ENCODE assay signal across 9 mouse cellular contexts in genomic region chr11:114199081-114199586, GRCm38 (mm10).
DNase-seq lines count a peak whose midpoint lies in the region; ATAC-seq and TF ChIP-seq lines count a peak whose summit lies in the region.
"Had no signal": no experiment of that assay in that cellular context is flagged by ENCODE, and none has a peak within 500 bp of the region (broad histone marks: within the 10 kb centered on the region; RNA-seq: fewer than 3 reads in every experiment).

No protein-coding gene starts in this region.

- no peaks in the 10 kb centered on the region for H3K36me3 ChIP-seq in heart, adult 2 months (ENCODE audit: control insufficient read depth, insufficient read depth, low read length)
- no peaks in the 10 kb centered on the region for H3K36me3 ChIP-seq in midbrain, embryonic 16.5 days (ENCODE audit: control insufficient read depth, insufficient read depth, low read length)
- no peaks in the 10 kb centered on the region for H3K36me3 ChIP-seq in midbrain, embryonic 10.5 days
- H3K36me3 ChIP-seq in intestine, embryonic 15.5 days = no peaks in the 10 kb centered on the region
- no peaks in the 10 kb centered on the region for H3K36me3 ChIP-seq in stomach, embryonic 14.5 days (ENCODE audit: control insufficient read depth, insufficient read depth, low read length)
- H3K36me3 ChIP-seq: hindbrain, embryonic 15.5 days had no signal

- DNase-seq in heart, postnatal 4 days = peak; percentile 22
- DNase-seq in heart, adult 2 months = no peak
- DNase-seq in midbrain, embryonic 10.5 days (ENCODE audit: low spot score) = no peak
- no peak for DNase-seq in frontal cortex, postnatal 10 days (ENCODE audit: low spot score in 2 of 2)
- DNase-seq: cerebellum, adult 18-20 months had no signal

- no peaks in the 10 kb centered on the region for H3K27me3 ChIP-seq in heart, adult 2 months (ENCODE audit: control insufficient read depth, insufficient read depth, low read length)
- 0 out of 2 replicates have a peak, but pooled peaks cover 2% of the 10 kb centered on the region for H3K27me3 ChIP-seq in midbrain, embryonic 16.5 days (ENCODE audit: control insufficient read depth, insufficient read depth, low read depth, low read length)
- no peaks in the 10 kb centered on the region; the same call in 1 of the 2 replicates for H3K27me3 ChIP-seq in midbrain, embryonic 10.5 days (ENCODE audit: low read depth, poor library complexity, severe bottlenecking)
- no peaks in the 10 kb centered on the region for H3K27me3 ChIP-seq in intestine, embryonic 15.5 days (replicated peaks)
- H3K27me3 ChIP-seq in stomach, embryonic 14.5 days (ENCODE audit: control insufficient read depth, insufficient read depth, low read length) = no peaks in the 10 kb centered on the region
- H3K27me3 ChIP-seq: hindbrain, embryonic 15.5 days had no signal

- no peaks in the 10 kb centered on the region for H3K79me2 ChIP-seq in heart, adult 2 months (replicated peaks; ENCODE audit: control insufficient read depth, insufficient read depth, low read length)

- H3K27ac ChIP-seq in heart, adult 2 months = no peak overlapping the region
- peak overlapping the region; percentile 20; the same call in 1 of the 2 replicates for H3K27ac ChIP-seq in midbrain, embryonic 16.5 days (ENCODE audit: low read length)
- no peak overlapping the region for H3K27ac ChIP-seq in midbrain, embryonic 10.5 days (replicated peaks)
- peak overlapping the region; percentile 90 for H3K27ac ChIP-seq in intestine, embryonic 15.5 days
- peak overlapping the region; percentile 93 for H3K27ac ChIP-seq in stomach, embryonic 14.5 days (ENCODE audit: low read length)

- H3K4me3 ChIP-seq in heart, adult 2 months = no peak overlapping the region
- H3K4me3 ChIP-seq in midbrain, embryonic 16.5 days (ENCODE audit: low read depth, low read length) = no peak overlapping the region
- H3K4me3 ChIP-seq in midbrain, embryonic 10.5 days = no peak overlapping the region
- H3K4me3 ChIP-seq in intestine, embryonic 15.5 days (replicated peaks) = no peak overlapping the region
- no peak overlapping the region for H3K4me3 ChIP-seq in stomach, embryonic 14.5 days (ENCODE audit: low read depth, low read length)
- H3K4me3 ChIP-seq: hindbrain, embryonic 15.5 days had no signal

- TF ChIP-seq EP300 in heart, adult 2 months (IDR thresholded peaks at IDR 0.05; ENCODE audit: insufficient read depth, low read depth, low read length) = no peak

- H3K9ac ChIP-seq in heart, adult 2 months (ENCODE audit: low read depth, low read length) = no peak overlapping the region
- no peak overlapping the region for H3K9ac ChIP-seq in midbrain, embryonic 16.5 days (ENCODE audit: low read depth, low read length)
- no peak overlapping the region for H3K9ac ChIP-seq in intestine, embryonic 15.5 days
- H3K9ac ChIP-seq in stomach, embryonic 14.5 days (replicated peaks; ENCODE audit: low read depth, low read length) = 0 out of 2 replicates have a peak overlapping the region, but pooled peaks have one; percentile 6
- H3K9ac ChIP-seq: hindbrain, embryonic 15.5 days had no signal

- no peak overlapping the region for H3K4me2 ChIP-seq in midbrain, embryonic 16.5 days (ENCODE audit: low read length)
- peak overlapping the region; percentile 51 for H3K4me2 ChIP-seq in intestine, embryonic 15.5 days (replicated peaks)
- H3K4me2 ChIP-seq in stomach, embryonic 14.5 days (replicated peaks; ENCODE audit: low read depth, low read length) = peak overlapping the region; percentile 31
- H3K4me2 ChIP-seq: hindbrain, embryonic 15.5 days had no signal

- TF ChIP-seq POLR2A in heart, adult 2 months (IDR thresholded peaks at IDR 0.05; ENCODE audit: insufficient read depth, low read depth, low read length) = no peak

- peaks cover 5% of the 10 kb centered on the region for H3K4me1 ChIP-seq in heart, adult 2 months (ENCODE audit: control insufficient read depth, insufficient read depth, low read length)
- H3K4me1 ChIP-seq in midbrain, embryonic 16.5 days (ENCODE audit: control insufficient read depth, insufficient read depth, low read length) = peaks cover 10% of the 10 kb centered on the region
- peaks cover 22% of the 10 kb centered on the region for H3K4me1 ChIP-seq in midbrain, embryonic 10.5 days
- H3K4me1 ChIP-seq in intestine, embryonic 15.5 days (replicated peaks) = peaks cover 19% of the 10 kb centered on the region
- peaks cover 12% of the 10 kb centered on the region; the same call in 1 of the 2 replicates for H3K4me1 ChIP-seq in stomach, embryonic 14.5 days (ENCODE audit: control insufficient read depth, insufficient read depth, low read length)

- no peak for TF ChIP-seq CTCF in heart, adult 2 months (IDR thresholded peaks at IDR 0.05)

- no peak for ATAC-seq in midbrain, embryonic 16.5 days
- no peak for ATAC-seq in intestine, embryonic 15.5 days
- ATAC-seq in stomach, embryonic 14.5 days (ENCODE audit: insufficient number of reproducible peaks, insufficient read depth, low FRiP score, low read depth) = no peak

- WGBS in heart, adult 2 months = 43% methylated on average over 10 of the region's 10 CpGs
- 77% methylated on average over 10 of the region's 10 CpGs for WGBS in midbrain, embryonic 16.5 days
- 91% methylated on average over 10 of the region's 10 CpGs for WGBS in midbrain, embryonic 10.5 days
- WGBS in intestine, embryonic 15.5 days = 38% methylated on average over 10 of the region's 10 CpGs
- 37% methylated on average over 10 of the region's 10 CpGs for WGBS in stomach, embryonic 14.5 days

- intact Hi-C loops in heart, adult 2 months (cut with DNase I) = loop anchor here (10.0 kb wide), 1 partner anchor 266 kb away; no protein-coding TSS in a partner anchor

- H3K9me3 ChIP-seq in midbrain, embryonic 16.5 days (replicated peaks; ENCODE audit: control insufficient read depth, low read length, poor library complexity, severe bottlenecking) = no peaks in the 10 kb centered on the region
- no peaks in the 10 kb centered on the region for H3K9me3 ChIP-seq in midbrain, embryonic 10.5 days (replicated peaks)
- no peaks in the 10 kb centered on the region for H3K9me3 ChIP-seq in intestine, embryonic 15.5 days
- H3K9me3 ChIP-seq in stomach, embryonic 14.5 days (ENCODE audit: control insufficient read depth, low read depth, low read length) = no peaks in the 10 kb centered on the region
- H3K9me3 ChIP-seq: hindbrain, embryonic 15.5 days had no signal

Comparison
In these comparisons a context has a peak if more than half of its experiments do, and no peak if none do; other contexts are left out.
1. H3K27ac ChIP-seq: peak in midbrain, embryonic 16.5 days (single experiment), intestine, embryonic 15.5 days (single experiment) and stomach, embryonic 14.5 days (single experiment); none in heart, adult 2 months (single experiment) and midbrain, embryonic 10.5 days (single experiment).